Mouse (Mus musculus) bone marrow, adult 2 months (tissue): ENCODE data around the gene Slc38a7.

Source experiments
- CTCF ChIP-seq: fragments of 200-500 bp; IDR thresholded peaks from 2 replicates; pipeline ENCODE4 v1.5.1; 2011; ENCODE audit warnings: low read length, control low read depth; ENCODE audit not compliant: control insufficient read depth, insufficient read depth
- POLR2A ChIP-seq: fragments of 200-500 bp; IDR thresholded peaks from 2 replicates; pipeline ENCODE4 v1.6.1; 2011; ENCODE audit warnings: low read depth, mild to moderate bottlenecking, control low read depth, low read length, borderline replicate concordance; ENCODE audit not compliant: control insufficient read depth

DNA sequence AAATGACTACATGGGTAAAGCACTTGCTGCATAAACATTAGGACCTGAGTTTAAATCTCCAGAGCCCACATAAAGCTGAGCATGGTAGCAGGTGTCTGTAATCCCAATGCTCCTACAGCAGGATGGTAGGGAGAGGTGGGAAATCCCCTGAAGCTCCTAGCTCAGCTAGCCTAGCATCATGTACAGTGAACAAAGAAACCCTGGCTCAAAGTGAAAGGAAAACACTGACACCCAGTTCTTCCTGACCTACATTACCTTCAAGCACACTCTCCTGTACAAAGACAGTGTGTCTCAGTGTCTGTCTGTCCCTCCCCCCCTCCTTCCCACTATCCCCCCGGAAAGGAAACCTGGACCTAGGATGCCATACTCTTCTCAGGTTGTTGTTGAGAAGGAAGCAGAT is 53.4 kb downstream of the Slc38a7 start:
- TF ChIP-seq CTCF (no peak), POLR2A (no peak)
